Mouse (Mus musculus): ENCODE measurements around the gene Crim1. TPM values are rescaled to one million over a fixed set of nuclear protein-coding genes. Genes with fewer than 3 reads are reported as not detected.

The Crim1 gene
- polyA plus RNA-seq, 1 experiment from 2014 or later = 0.41 TPM

DNA sequence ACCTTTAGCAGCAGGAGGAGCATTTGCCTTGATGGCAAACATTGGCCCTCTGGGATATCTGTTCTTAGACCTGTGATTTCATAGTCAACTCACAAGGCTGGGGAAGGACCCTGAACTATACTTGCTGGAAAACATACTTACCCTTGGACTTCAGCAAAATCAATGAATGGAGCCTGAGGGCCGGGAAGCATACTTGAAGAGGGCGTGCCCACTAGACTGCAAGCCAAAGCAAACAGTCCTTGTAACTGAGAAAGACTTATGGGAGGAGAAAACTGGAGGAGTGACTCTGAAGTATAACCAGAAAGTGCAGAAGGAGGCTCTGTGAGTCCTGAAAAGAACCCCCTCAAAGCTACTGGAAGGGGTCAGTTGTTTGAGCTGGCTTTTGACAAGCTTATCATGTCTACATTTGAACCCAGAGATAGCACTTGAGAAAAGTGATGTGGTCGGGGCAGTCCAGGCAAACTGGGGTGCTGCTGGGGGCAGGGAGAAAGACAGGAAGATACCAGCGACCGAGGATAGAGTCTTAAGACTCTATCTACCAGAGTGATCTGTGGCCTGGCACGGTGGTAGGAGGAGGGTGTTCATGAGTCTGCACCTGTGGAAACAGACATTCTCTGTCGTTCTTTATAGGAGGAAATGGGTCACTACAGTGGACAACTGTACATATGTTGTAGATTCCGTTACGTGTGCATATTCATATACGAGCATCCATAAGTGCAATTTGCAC lies 18.6 kb downstream of the Crim1 start:
- Histone ChIP-seq H3K9ac (ENCODE audit: low read depth, low read length) (no peak overlapping the region), H3K4me3 (ENCODE audit: low read depth, low read length) (no peak overlapping the region), H3K4me1 (ENCODE audit: control insufficient read depth, low read depth, low read length) (no peaks in the 10 kb centered on the region; the same call in 1 of the 2 replicates), H3K36me3 (ENCODE audit: control insufficient read depth, insufficient read depth) (no peaks in the 10 kb centered on the region), H3K4me2 (ENCODE audit: low read depth, low read length) (no peak overlapping the region), H3K27ac (ENCODE audit: low read length) (no peak overlapping the region), H3K27me3 (ENCODE audit: control insufficient read depth, insufficient read depth, low read depth, low read length) (no peaks in the 10 kb centered on the region), H3K9me3 (replicated peaks; ENCODE audit: control insufficient read depth, low read length) (no peaks in the 10 kb centered on the region)
- 46% methylated on average over 10 of the region's 10 CpGs for WGBS (ENCODE audit: insufficient replicate concordance)
- no peak for ATAC-seq (ENCODE audit: low read depth)

DNA sequence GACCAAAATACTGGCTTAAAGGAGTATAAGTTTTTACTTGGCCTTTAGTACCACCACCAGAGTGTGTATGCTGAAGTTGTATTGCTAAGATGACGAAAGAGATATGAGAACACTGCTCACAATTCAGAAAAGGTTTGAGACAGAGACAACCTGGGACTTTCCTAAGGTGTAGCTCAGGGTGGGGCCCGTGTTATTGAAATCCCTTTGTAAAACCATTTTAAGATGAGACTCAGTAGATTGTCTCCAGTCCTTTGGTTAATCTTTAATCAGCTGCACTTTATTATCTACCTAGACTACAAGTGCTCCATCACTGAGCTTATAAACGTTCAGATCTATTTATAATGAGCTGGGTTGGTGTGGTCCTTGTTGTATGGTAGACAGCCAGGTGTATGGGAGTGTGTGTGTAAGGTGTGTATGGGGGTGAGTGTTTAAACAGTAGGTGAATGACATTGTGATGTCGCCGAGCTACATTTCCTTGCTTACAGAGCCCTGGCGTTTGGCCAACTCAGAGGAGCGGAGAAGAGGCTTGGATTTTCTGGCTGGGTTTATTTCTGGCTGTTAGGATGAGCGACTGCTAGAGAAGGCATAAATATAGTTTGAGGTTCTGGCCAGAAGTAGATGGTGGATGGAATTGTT lies 21.1 kb downstream of the Crim1 start:
- H3K9ac ChIP-seq (ENCODE audit: low read depth, low read length) = no peak overlapping the region
- no peak for ATAC-seq (ENCODE audit: low read depth)
- no peaks in the 10 kb centered on the region for H3K9me3 ChIP-seq (replicated peaks; ENCODE audit: control insufficient read depth, low read length)
- no peak overlapping the region for H3K27ac ChIP-seq (ENCODE audit: low read length)
- H3K36me3 ChIP-seq (ENCODE audit: control insufficient read depth, insufficient read depth) = no peaks in the 10 kb centered on the region
- H3K4me2 ChIP-seq (ENCODE audit: low read depth, low read length) = no peak overlapping the region
- WGBS (ENCODE audit: insufficient replicate concordance) = 58% methylated on average over 8 of the region's 8 CpGs
- H3K4me1 ChIP-seq (ENCODE audit: control insufficient read depth, low read depth, low read length) = no peaks in the 10 kb centered on the region; the same call in 1 of the 2 replicates
- H3K27me3 ChIP-seq (ENCODE audit: control insufficient read depth, insufficient read depth, low read depth, low read length) = no peaks in the 10 kb centered on the region
- no peak overlapping the region for H3K4me3 ChIP-seq (ENCODE audit: low read depth, low read length)

DNA sequence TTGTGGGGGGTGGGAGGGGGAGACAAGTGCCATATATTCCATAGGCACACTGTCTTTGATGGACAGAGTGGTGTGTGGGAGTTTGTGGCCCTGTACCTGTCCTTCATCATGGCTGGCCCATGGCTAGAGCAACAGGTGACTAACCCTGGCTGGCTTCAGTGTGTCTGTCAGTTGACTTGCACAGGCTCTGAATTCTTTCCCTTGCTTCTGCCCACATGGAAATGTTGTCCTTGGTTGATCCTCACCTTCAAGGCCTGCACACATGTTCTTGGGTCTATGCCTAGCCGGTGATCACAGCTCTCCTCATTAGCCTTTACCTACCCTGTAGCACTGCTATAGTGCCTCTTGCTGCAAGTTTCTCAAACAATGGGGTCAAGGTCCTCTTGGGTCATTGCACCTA lies 21.8 kb downstream of the Crim1 start:
- no peak overlapping the region for H3K4me2 ChIP-seq (ENCODE audit: low read depth, low read length)
- H3K27me3 ChIP-seq (ENCODE audit: control insufficient read depth, insufficient read depth, low read depth, low read length) = no peaks in the 10 kb centered on the region
- H3K9me3 ChIP-seq (replicated peaks; ENCODE audit: control insufficient read depth, low read length) = no peaks in the 10 kb centered on the region
- no peak overlapping the region for H3K4me3 ChIP-seq (ENCODE audit: low read depth, low read length)
- WGBS (ENCODE audit: insufficient replicate concordance) = 71% methylated on average over 1 of the region's 1 CpGs
- no peaks in the 10 kb centered on the region; the same call in 1 of the 2 replicates for H3K4me1 ChIP-seq (ENCODE audit: control insufficient read depth, low read depth, low read length)
- no peak overlapping the region for H3K9ac ChIP-seq (ENCODE audit: low read depth, low read length)
- H3K27ac ChIP-seq (ENCODE audit: low read length) = no peak overlapping the region
- H3K36me3 ChIP-seq (ENCODE audit: control insufficient read depth, insufficient read depth) = no peaks in the 10 kb centered on the region
- no peak for ATAC-seq (ENCODE audit: low read depth)

DNA sequence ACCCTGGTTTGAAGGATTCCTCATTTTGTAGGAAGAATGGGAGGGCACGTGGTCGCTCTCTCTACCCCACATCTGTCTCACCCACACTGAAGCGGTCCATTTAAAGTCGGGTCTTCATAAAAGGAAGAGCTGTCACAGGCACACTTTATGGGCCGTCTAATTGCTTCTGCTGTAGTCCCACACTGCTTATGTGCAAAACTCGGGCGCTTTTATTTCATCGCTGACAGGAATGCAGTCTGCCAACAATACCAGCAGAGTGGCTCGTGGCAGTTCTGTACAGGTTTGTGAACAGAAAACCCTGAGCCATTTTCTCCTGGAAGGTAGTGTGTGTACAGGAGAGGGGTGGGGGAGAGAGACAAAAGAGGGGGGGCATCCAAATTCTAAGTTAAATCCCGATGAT lies 23.9 kb downstream of the Crim1 start:
- Histone ChIP-seq H3K9me3 (replicated peaks; ENCODE audit: control insufficient read depth, low read length) (no peaks in the 10 kb centered on the region), H3K27ac (ENCODE audit: low read length) (no peak overlapping the region), H3K4me1 (ENCODE audit: control insufficient read depth, low read depth, low read length) (no peaks in the 10 kb centered on the region), H3K4me2 (ENCODE audit: low read depth, low read length) (no peak overlapping the region), H3K4me3 (ENCODE audit: low read depth, low read length) (no peak overlapping the region), H3K36me3 (ENCODE audit: control insufficient read depth, insufficient read depth) (no peaks in the 10 kb centered on the region), H3K9ac (ENCODE audit: low read depth, low read length) (no peak overlapping the region), H3K27me3 (ENCODE audit: control insufficient read depth, insufficient read depth, low read depth, low read length) (no peaks in the 10 kb centered on the region)
- 61% methylated on average over 10 of the region's 10 CpGs for WGBS (ENCODE audit: insufficient replicate concordance)
- no peak for ATAC-seq (ENCODE audit: low read depth)

DNA sequence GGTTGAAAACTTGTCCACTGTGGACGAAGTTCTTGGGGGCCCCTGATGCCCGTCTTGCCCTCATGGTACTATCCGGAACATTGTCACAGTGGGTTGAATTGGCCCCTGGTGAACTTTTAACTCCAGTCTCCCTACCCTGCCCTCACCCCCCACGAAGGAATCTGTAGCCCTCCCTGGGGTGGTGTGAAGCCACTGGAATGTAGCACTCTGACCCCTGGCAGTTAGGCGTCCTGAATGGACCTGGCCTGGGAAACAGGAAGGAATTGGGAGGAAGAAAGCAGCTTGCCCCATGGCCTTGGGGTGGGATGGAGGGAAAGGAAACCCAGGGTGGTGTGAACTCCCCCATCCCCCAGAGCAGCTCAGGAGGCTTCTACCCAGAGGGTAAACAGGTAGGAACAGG lies 25.5 kb downstream of the Crim1 start:
- no peak overlapping the region for H3K9ac ChIP-seq (ENCODE audit: low read depth, low read length)
- no peaks in the 10 kb centered on the region for H3K27me3 ChIP-seq (ENCODE audit: control insufficient read depth, insufficient read depth, low read depth, low read length)
- H3K4me3 ChIP-seq (ENCODE audit: low read depth, low read length) = no peak overlapping the region
- no peak overlapping the region for H3K4me2 ChIP-seq (ENCODE audit: low read depth, low read length)
- no peaks in the 10 kb centered on the region for H3K36me3 ChIP-seq (ENCODE audit: control insufficient read depth, insufficient read depth)
- no peaks in the 10 kb centered on the region for H3K9me3 ChIP-seq (replicated peaks; ENCODE audit: control insufficient read depth, low read length)
- no peaks in the 10 kb centered on the region for H3K4me1 ChIP-seq (ENCODE audit: control insufficient read depth, low read depth, low read length)
- ATAC-seq (ENCODE audit: low read depth) = no peak
- WGBS (ENCODE audit: insufficient replicate concordance) = 53% methylated on average over 5 of the region's 5 CpGs
- H3K27ac ChIP-seq (ENCODE audit: low read length) = no peak overlapping the region

DNA sequence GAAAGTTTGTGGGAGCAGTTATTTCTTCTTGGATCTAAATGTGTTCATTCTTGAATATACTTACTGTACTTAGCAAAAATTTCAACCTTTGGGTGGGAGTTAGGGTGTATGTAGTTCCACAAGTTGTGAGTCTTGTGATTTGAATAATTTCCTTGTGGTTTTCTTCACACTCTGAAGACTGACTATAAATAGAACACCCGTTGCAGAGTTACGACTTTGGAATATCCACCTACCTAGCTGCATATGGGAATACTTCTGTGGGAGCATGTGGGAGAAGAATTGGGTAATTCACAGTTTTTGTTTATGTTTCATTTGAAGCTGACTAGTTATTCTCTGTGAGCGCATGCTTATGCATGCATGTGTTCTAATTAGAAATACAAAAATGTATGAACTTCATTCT lies 27.2 kb downstream of the Crim1 start:
- H3K36me3 ChIP-seq (ENCODE audit: control insufficient read depth, insufficient read depth) = no peaks in the 10 kb centered on the region
- H3K4me3 ChIP-seq (ENCODE audit: low read depth, low read length) = no peak overlapping the region
- H3K27ac ChIP-seq (ENCODE audit: low read length) = no peak overlapping the region
- H3K9me3 ChIP-seq (replicated peaks; ENCODE audit: control insufficient read depth, low read length) = no peaks in the 10 kb centered on the region
- WGBS (ENCODE audit: insufficient replicate concordance) = 45% methylated on average over 3 of the region's 3 CpGs
- H3K4me1 ChIP-seq (ENCODE audit: control insufficient read depth, low read depth, low read length) = no peaks in the 10 kb centered on the region
- no peaks in the 10 kb centered on the region for H3K27me3 ChIP-seq (ENCODE audit: control insufficient read depth, insufficient read depth, low read depth, low read length)
- ATAC-seq (ENCODE audit: low read depth) = no peak
- no peak overlapping the region for H3K9ac ChIP-seq (ENCODE audit: low read depth, low read length)
- H3K4me2 ChIP-seq (ENCODE audit: low read depth, low read length) = no peak overlapping the region

DNA sequence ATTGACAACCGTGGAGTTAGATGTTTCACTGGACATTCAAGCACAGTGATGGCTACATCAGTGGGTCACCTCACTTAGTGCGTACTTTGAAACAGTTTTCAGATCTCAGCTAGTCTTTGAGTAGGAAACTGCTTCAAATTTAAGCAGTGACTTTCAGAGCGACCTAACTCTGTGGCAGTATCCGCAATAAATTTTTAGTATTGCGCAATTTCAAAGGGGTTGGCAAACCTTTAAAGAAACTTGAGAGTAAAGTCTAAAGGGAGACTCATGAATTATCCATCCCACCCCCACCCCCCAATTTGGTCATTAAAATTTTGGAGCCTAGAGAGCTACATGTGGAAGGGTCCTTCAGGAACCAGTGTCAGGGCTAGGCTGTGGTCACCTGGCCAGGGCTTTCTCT lies 31.5 kb downstream of the Crim1 start:
- 65% methylated on average over 5 of the region's 5 CpGs for WGBS (ENCODE audit: insufficient replicate concordance)
- H3K9me3 ChIP-seq (replicated peaks; ENCODE audit: control insufficient read depth, low read length) = no peaks in the 10 kb centered on the region

DNA sequence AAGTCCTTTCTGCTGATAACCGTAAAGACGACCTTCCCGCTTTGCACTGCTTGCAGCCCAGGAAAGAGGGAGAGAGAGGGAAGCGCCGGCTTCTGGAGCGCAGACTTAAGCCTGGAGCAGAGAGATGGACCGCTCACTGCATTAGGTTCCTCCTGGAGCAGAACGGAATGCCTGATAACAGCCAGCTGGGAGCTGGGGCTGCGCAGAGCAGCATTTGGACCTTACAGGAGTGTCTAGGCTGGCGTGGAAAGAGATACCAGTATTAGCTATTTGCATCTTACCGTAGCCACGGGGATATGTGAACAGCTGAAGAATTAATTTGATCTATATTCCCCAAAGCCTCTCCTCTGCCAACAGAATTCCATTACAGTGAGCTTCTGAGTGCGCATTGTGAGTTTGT lies 32.7 kb downstream of the Crim1 start:
- Histone ChIP-seq H3K4me3 (ENCODE audit: low read depth, low read length) (no peak overlapping the region), H3K9me3 (replicated peaks; ENCODE audit: control insufficient read depth, low read length) (no peaks in the 10 kb centered on the region), H3K27me3 (ENCODE audit: control insufficient read depth, insufficient read depth, low read depth, low read length) (no peaks in the 10 kb centered on the region), H3K9ac (ENCODE audit: low read depth, low read length) (no peak overlapping the region), H3K4me1 (ENCODE audit: control insufficient read depth, low read depth, low read length) (peaks cover 3% of the 10 kb centered on the region), H3K27ac (ENCODE audit: low read length) (no peak overlapping the region), H3K36me3 (ENCODE audit: control insufficient read depth, insufficient read depth) (no peaks in the 10 kb centered on the region), H3K4me2 (ENCODE audit: low read depth, low read length) (no peak overlapping the region)
- no peak for ATAC-seq (ENCODE audit: low read depth)
- WGBS (ENCODE audit: insufficient replicate concordance) = 82% methylated on average over 13 of the region's 13 CpGs

More for the DNA sequence above, 31.5 kb downstream of the Crim1 start:
- no peaks in the 10 kb centered on the region for H3K36me3 ChIP-seq (ENCODE audit: control insufficient read depth, insufficient read depth)
- no peak overlapping the region for H3K9ac ChIP-seq (ENCODE audit: low read depth, low read length)
- no peak overlapping the region for H3K27ac ChIP-seq (ENCODE audit: low read length)
- H3K4me3 ChIP-seq (ENCODE audit: low read depth, low read length) = no peak overlapping the region
- H3K4me2 ChIP-seq (ENCODE audit: low read depth, low read length) = no peak overlapping the region
- ATAC-seq (ENCODE audit: low read depth) = no peak
- no peaks in the 10 kb centered on the region for H3K27me3 ChIP-seq (ENCODE audit: control insufficient read depth, insufficient read depth, low read depth, low read length)
- peaks cover 3% of the 10 kb centered on the region for H3K4me1 ChIP-seq (ENCODE audit: control insufficient read depth, low read depth, low read length)

DNA sequence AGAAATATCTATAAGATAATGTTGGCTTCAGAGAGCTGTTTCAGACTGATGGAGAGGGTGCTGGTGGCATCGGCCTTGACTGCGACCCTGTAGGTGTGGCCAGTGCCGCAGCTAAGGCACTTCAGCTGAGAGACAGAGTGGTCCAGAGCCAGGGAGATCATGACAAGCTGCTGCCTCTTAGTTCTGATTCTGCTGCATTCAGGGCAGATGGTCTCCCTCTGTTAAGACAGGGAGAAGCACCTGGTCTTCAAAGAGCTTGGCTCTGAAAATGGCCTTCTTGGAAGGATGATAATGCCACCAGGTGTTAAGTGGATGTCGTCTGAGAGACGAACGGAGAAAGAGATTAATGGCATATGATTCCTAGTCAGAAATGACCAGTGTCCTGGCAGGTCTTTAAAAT lies 33.8 kb downstream of the Crim1 start:
- WGBS (ENCODE audit: insufficient replicate concordance) = 75% methylated on average over 6 of the region's 6 CpGs
- Histone ChIP-seq H3K9ac (ENCODE audit: low read depth, low read length) (no peak overlapping the region), H3K27me3 (ENCODE audit: control insufficient read depth, insufficient read depth, low read depth, low read length) (no peaks in the 10 kb centered on the region), H3K4me1 (ENCODE audit: control insufficient read depth, low read depth, low read length) (peaks cover 3% of the 10 kb centered on the region), H3K4me3 (ENCODE audit: low read depth, low read length) (no peak overlapping the region), H3K27ac (ENCODE audit: low read length) (no peak overlapping the region), H3K4me2 (ENCODE audit: low read depth, low read length) (no peak overlapping the region), H3K9me3 (replicated peaks; ENCODE audit: control insufficient read depth, low read length) (no peaks in the 10 kb centered on the region), H3K36me3 (ENCODE audit: control insufficient read depth, insufficient read depth) (no peaks in the 10 kb centered on the region)
- no peak for ATAC-seq (ENCODE audit: low read depth)

All from liver, embryonic 16.5 days (tissue).